Mouse (Mus musculus) embryonic facial prominence, embryonic 10.5 days (tissue): ENCODE measurements at regions not wholly inside any gene's neighbourhood (a gene's known extent, or its start where the extent isn't known, plus 50 kb on each side); places are given as distances from the start of the nearest gene placed in this dataset.

Experiments
- DNase-seq: peaks from one replicate; pipeline ENCODE4 v3.0.0-alpha.2; 2017; ENCODE audit warnings: low spot score
- H3K27ac ChIP-seq: fragments of 300-500 bp; sonication (generic); replicated peaks from 2 replicates; pipeline ENCODE4 v1.5.1; 2016; ENCODE audit warnings: mild to moderate bottlenecking
- H3K27me3 ChIP-seq: fragments of 300-500 bp; sonication (generic); replicated peaks from 2 replicates; pipeline ENCODE4 v1.6.1; 2016; ENCODE audit warnings: low read depth, mild to moderate bottlenecking; ENCODE audit not compliant: poor library complexity, severe bottlenecking
- H3K36me3 ChIP-seq: fragments of 300-500 bp; sonication (generic); replicated peaks from 2 replicates; pipeline ENCODE4 v1.6.1; 2016; ENCODE audit warnings: mild to moderate bottlenecking, moderate library complexity
- H3K4me1 ChIP-seq: fragments of 300-500 bp; sonication (generic); 2 replicates; pipeline ENCODE4 v1.6.1; 2016
- H3K4me3 ChIP-seq: fragments of 300-500 bp; sonication (generic); 2 replicates; pipeline ENCODE4 v1.5.1; 2016; ENCODE audit warnings: mild to moderate bottlenecking, moderate library complexity
- H3K9me3 ChIP-seq: fragments of 300-500 bp; sonication (generic); 2 replicates; pipeline ENCODE4 v1.6.1; 2016; ENCODE audit warnings: mild to moderate bottlenecking
- WGBS: fragments of 180-500 bp; shearing (Covaris S2); methylation state at CpG from one replicate; pipeline ENCODE4 v1.1.7; 2016; 5-methylcytosine and 5-hydroxymethylcytosine counted together

GRCm38 (mm10) chr9:47414350-47414988 is 115.5 kb upstream of the Cadm1 start:
- no peak for DNase-seq
- Histone ChIP-seq H3K4me3 (no peak overlapping the region), H3K4me1 (peaks cover 36% of the 10 kb centered on the region), H3K27me3 (peaks cover 58% of the 10 kb centered on the region), H3K36me3 (no peaks in the 10 kb centered on the region), H3K9me3 (no peaks in the 10 kb centered on the region), H3K27ac (no peak overlapping the region)
- WGBS = 90% methylated on average over 8 of the region's 8 CpGs

- Histone ChIP-seq H3K9me3 (no peaks in the 10 kb centered on the region), H3K27ac (no peak overlapping the region), H3K27me3 (peaks cover 18% of the 10 kb centered on the region), H3K36me3 (no peaks in the 10 kb centered on the region), H3K4me3 (no peak overlapping the region), H3K4me1 (peaks cover 34% of the 10 kb centered on the region)
- no peak for DNase-seq
- WGBS = 31% methylated on average over 9 of the region's 9 CpGs
These were observed 107.8 kb upstream of the Cadm1 start for GRCm38 (mm10) chr9:47422151-47422599.

GRCm38 (mm10) chr9:47422741-47423461 is 107.1 kb upstream of the Cadm1 start:
- Histone ChIP-seq H3K36me3 (no peaks in the 10 kb centered on the region), H3K27me3 (peaks cover 18% of the 10 kb centered on the region), H3K9me3 (no peaks in the 10 kb centered on the region), H3K4me1 (peaks cover 34% of the 10 kb centered on the region), H3K27ac (no peak overlapping the region), H3K4me3 (no peak overlapping the region)
- peak; percentile 47 for DNase-seq
- 59% methylated on average over 8 of the region's 8 CpGs for WGBS

GRCm38 (mm10) chr9:47423462-47423832 is 106.5 kb upstream of the Cadm1 start:
- peaks cover 18% of the 10 kb centered on the region for H3K27me3 ChIP-seq
- peaks cover 34% of the 10 kb centered on the region for H3K4me1 ChIP-seq
- 72% methylated on average over 3 of the region's 3 CpGs for WGBS
- H3K9me3 ChIP-seq = no peaks in the 10 kb centered on the region
- no peaks in the 10 kb centered on the region for H3K36me3 ChIP-seq
- DNase-seq = no peak
- H3K4me3 ChIP-seq = no peak overlapping the region
- no peak overlapping the region for H3K27ac ChIP-seq

GRCm38 (mm10) chr9:47424191-47424590 is 105.8 kb upstream of the Cadm1 start:
- Histone ChIP-seq H3K27me3 (peaks cover 18% of the 10 kb centered on the region), H3K4me1 (peaks cover 30% of the 10 kb centered on the region), H3K36me3 (no peaks in the 10 kb centered on the region), H3K9me3 (no peaks in the 10 kb centered on the region), H3K4me3 (no peak overlapping the region), H3K27ac (no peak overlapping the region)
- WGBS = 83% methylated on average over 3 of the region's 3 CpGs
- DNase-seq = no peak

- Histone ChIP-seq H3K4me1 (peaks cover 29% of the 10 kb centered on the region), H3K27me3 (peaks cover 7% of the 10 kb centered on the region; the same call in 1 of the 2 replicates), H3K27ac (no peak overlapping the region), H3K36me3 (no peaks in the 10 kb centered on the region), H3K4me3 (no peak overlapping the region), H3K9me3 (no peaks in the 10 kb centered on the region)
- DNase-seq = no peak
- WGBS = 90% methylated on average over 5 of the region's 5 CpGs
These were observed 103.3 kb upstream of the Cadm1 start for GRCm38 (mm10) chr9:47426712-47427111.

GRCm38 (mm10) chr9:47428710-47429341 is 101.1 kb upstream of the Cadm1 start:
- H3K4me1 ChIP-seq = peaks cover 9% of the 10 kb centered on the region; the same call in 1 of the 2 replicates
- no peaks in the 10 kb centered on the region for H3K36me3 ChIP-seq
- WGBS = 80% methylated on average over 8 of the region's 8 CpGs
- no peak overlapping the region for H3K27ac ChIP-seq
- no peak for DNase-seq
- no peak overlapping the region for H3K4me3 ChIP-seq
- no peaks in the 10 kb centered on the region for H3K9me3 ChIP-seq
- H3K27me3 ChIP-seq = peaks cover 7% of the 10 kb centered on the region; the same call in 1 of the 2 replicates

- WGBS = no CpG with 5 or more reads among the region's 1 CpGs
- DNase-seq = no peak
These were observed 100.3 kb upstream of the Cadm1 start for GRCm38 (mm10) chr9:47429691-47430090.

GRCm38 (mm10) chr9:47432715-47433114 is 97.3 kb upstream of the Cadm1 start:
- peaks cover 17% of the 10 kb centered on the region for H3K4me1 ChIP-seq
- no peak overlapping the region for H3K27ac ChIP-seq
- no peaks in the 10 kb centered on the region for H3K36me3 ChIP-seq
- 73% methylated on average over 4 of the region's 4 CpGs for WGBS
- H3K27me3 ChIP-seq = peaks cover 10% of the 10 kb centered on the region; the same call in 1 of the 2 replicates
- no peak for DNase-seq
- H3K4me3 ChIP-seq = no peak overlapping the region
- H3K9me3 ChIP-seq = no peaks in the 10 kb centered on the region

More at GRCm38 (mm10) chr9:47429691-47430090, 100.3 kb upstream of the Cadm1 start:
- peaks cover 7% of the 10 kb centered on the region; the same call in 1 of the 2 replicates for H3K27me3 ChIP-seq
- H3K36me3 ChIP-seq = no peaks in the 10 kb centered on the region
- H3K9me3 ChIP-seq = no peaks in the 10 kb centered on the region
- H3K27ac ChIP-seq = no peak overlapping the region
- H3K4me1 ChIP-seq = 0 out of 2 replicates have a peak, but pooled peaks cover 8% of the 10 kb centered on the region
- H3K4me3 ChIP-seq = no peak overlapping the region

- no peaks in the 10 kb centered on the region for H3K36me3 ChIP-seq
- H3K4me3 ChIP-seq = no peak overlapping the region
- no peaks in the 10 kb centered on the region for H3K9me3 ChIP-seq
- no peak overlapping the region for H3K27ac ChIP-seq
- 75% methylated on average over 2 of the region's 2 CpGs for WGBS
- H3K4me1 ChIP-seq = peaks cover 17% of the 10 kb centered on the region
- no peak for DNase-seq
- H3K27me3 ChIP-seq = peaks cover 10% of the 10 kb centered on the region; the same call in 1 of the 2 replicates
These were observed 96.8 kb upstream of the Cadm1 start for GRCm38 (mm10) chr9:47433185-47433584.

GRCm38 (mm10) chr9:47434091-47434490 is 95.9 kb upstream of the Cadm1 start:
- no peak for DNase-seq
- peaks cover 19% of the 10 kb centered on the region for H3K4me1 ChIP-seq
- no peak overlapping the region for H3K27ac ChIP-seq
- H3K4me3 ChIP-seq = no peak overlapping the region
- no peaks in the 10 kb centered on the region for H3K36me3 ChIP-seq
- WGBS = 94% methylated on average over 2 of the region's 2 CpGs
- H3K27me3 ChIP-seq = peaks cover 16% of the 10 kb centered on the region
- no peaks in the 10 kb centered on the region for H3K9me3 ChIP-seq

- Histone ChIP-seq H3K4me3 (no peak overlapping the region), H3K27me3 (peaks cover 38% of the 10 kb centered on the region), H3K4me1 (peaks cover 28% of the 10 kb centered on the region), H3K36me3 (no peaks in the 10 kb centered on the region), H3K27ac (no peak overlapping the region), H3K9me3 (no peaks in the 10 kb centered on the region)
- 73% methylated on average over 4 of the region's 4 CpGs for WGBS
- DNase-seq = no peak
These were observed 91.0 kb upstream of the Cadm1 start for GRCm38 (mm10) chr9:47438976-47439375.
